Mouse (Mus musculus): Measurements from ENCODE around the gene Slx1b. TPM values are rescaled to one million over a fixed set of nuclear protein-coding genes. Genes with fewer than 3 reads are reported as not detected.

Slx1b gene
- polyA plus RNA-seq, 1 experiment from 2014 or later = 10.4 TPM

DNA sequence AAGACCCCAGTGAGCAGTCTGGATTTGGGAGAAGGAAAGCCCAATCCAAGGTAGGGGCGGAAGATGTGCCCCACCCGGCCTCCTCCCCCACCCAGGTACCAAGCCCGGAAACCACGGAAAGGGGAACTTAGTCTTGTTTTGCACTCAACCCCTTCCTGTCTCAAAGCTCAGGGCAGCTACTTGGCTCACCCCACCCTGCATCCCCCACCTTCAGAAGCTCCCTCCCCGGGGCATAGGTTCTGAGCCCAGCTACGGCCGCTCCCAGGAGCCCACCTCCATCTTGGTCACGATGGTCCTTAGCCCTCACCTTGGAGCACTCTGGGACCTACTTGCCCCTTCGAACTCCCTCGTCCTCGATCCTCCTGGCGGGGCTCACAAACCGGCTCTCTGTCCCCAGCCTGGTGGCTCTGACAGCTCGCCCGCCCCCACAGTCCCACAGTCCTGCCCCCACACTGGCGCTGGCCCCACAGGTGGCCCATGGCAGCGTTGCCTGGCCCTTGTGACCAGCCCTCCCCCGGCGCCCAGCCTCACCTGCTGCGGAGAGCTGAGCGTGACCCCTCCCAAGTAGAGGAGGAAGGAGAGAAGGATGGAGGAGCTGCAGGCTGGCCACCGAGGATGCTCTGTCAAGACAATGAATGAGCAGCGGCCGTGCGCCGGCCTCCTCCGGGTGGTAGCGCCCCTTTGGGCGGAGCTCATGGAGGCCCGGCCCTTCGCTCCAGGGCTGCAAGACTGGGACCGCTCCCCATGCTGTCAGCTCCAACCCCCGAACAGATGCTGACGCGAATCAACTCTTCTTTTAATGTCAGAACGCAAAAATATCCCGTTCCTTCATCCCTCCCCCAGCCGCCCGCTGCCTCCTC is 8.8 kb upstream of the Slx1b start:
- Histone ChIP-seq H3K4me2 (replicated peaks; ENCODE audit: low read depth, low read length) (peak overlapping the region; percentile 54), H3K27me3 (replicated peaks; ENCODE audit: insufficient read depth, low read length) (0 out of 2 replicates have a peak, but pooled peaks cover 12% of the 10 kb centered on the region), H3K4me3 (ENCODE audit: low read depth, low read length) (peak overlapping the region; percentile 28), H3K9ac (replicated peaks; ENCODE audit: low read depth) (0 out of 2 replicates have a peak overlapping the region, but pooled peaks have one; percentile 8), H3K9me3 (ENCODE audit: low read length) (no peaks in the 10 kb centered on the region), H3K4me1 (ENCODE audit: insufficient read depth, low read depth, low read length) (peaks cover 4% of the 10 kb centered on the region), H3K36me3 (ENCODE audit: insufficient read depth, low read length) (no peaks in the 10 kb centered on the region), H3K27ac (ENCODE audit: low read length) (no peak overlapping the region)
- peak; percentile 79 for ATAC-seq
- no peak for TF ChIP-seq EP300 (IDR thresholded peaks at IDR 0.05)
- 0 out of 2 replicates have a peak, but pooled peaks have one; percentile 25 for TF ChIP-seq CTCF (IDR thresholded peaks at IDR 0.05)
- WGBS = 5% methylated on average over 38 of the region's 39 CpGs
- DNase-seq (ENCODE audit: low spot score) = peak; percentile 71

DNA sequence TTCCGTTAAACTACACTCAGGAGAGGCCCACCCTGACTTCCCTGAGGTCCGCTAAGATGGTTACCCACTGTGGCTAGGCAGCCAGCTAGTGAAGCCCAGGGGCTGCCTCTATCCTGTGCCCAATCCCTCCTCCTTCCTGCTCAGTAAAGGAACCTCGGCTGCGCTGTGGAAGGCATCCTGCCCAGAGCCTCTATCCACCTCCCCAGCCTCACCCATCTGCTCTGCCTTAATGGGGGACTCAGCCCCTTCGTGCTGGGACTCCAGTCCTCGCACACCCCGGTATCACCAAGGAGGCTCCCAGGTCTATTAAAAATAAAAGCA is 8.1 kb upstream of the Slx1b start:
- Histone ChIP-seq H3K27ac (ENCODE audit: low read length) (no peak overlapping the region), H3K27me3 (replicated peaks; ENCODE audit: insufficient read depth, low read length) (0 out of 2 replicates have a peak, but pooled peaks cover 12% of the 10 kb centered on the region), H3K9me3 (ENCODE audit: low read length) (no peaks in the 10 kb centered on the region), H3K4me1 (ENCODE audit: insufficient read depth, low read depth, low read length) (peaks cover 4% of the 10 kb centered on the region), H3K4me2 (replicated peaks; ENCODE audit: low read depth, low read length) (peak overlapping the region; percentile 54; the same call in 1 of the 2 replicates), H3K4me3 (ENCODE audit: low read depth, low read length) (peak overlapping the region; percentile 8; the same call in 1 of the 2 replicates), H3K9ac (replicated peaks; ENCODE audit: low read depth) (no peak overlapping the region), H3K36me3 (ENCODE audit: insufficient read depth, low read length) (no peaks in the 10 kb centered on the region)
- 22% methylated on average over 7 of the region's 7 CpGs for WGBS
- TF ChIP-seq EP300 (IDR thresholded peaks at IDR 0.05) (no peak), CTCF (IDR thresholded peaks at IDR 0.05) (no peak)
- no peak for ATAC-seq
- DNase-seq (ENCODE audit: low spot score) = no peak

DNA sequence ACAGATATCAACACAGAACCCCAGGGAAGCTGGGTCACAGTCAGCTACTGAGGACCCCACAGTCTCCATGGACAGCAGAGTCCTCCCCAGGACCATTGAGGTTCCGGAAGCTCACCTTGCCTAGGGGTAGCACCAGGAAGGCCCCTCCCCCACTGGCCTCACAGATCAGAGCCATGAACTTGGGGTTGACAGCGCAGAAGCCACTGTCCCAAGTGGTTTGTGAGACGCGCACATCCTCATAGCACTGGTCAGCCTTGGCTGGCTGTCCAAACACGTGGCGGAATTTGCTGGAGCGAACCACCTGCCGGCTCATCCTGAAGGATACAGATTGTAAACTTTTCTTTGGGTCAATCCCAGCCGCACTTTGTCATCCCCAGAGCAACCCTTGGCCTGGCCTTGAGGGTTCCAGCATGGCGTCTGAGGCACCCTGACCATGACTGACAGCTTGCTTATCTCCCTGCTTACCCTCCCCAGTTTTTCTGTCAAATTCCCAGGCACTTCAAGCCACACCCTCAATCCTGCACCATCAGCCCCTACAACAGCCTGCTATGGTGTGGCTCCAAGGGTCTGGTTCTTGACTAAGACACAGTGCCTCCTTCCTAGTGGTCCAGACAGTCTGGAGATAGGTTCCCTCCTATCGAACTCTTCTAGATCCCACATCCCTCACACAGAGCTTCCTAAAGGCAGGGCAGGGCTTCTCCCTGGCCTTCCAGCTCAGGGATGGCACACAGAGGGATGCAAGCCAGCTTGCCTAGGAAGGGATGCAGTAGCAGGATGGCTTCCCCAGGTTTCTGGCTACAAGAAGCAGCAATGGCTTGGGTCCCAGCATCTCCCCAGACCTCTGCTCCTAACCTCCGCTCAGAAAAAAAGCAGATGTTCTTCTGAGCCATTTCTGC is 7.5 kb upstream of the Slx1b start:
- H3K27me3 ChIP-seq (replicated peaks; ENCODE audit: insufficient read depth, low read length) = 0 out of 2 replicates have a peak, but pooled peaks cover 12% of the 10 kb centered on the region
- H3K9ac ChIP-seq (replicated peaks; ENCODE audit: low read depth) = no peak overlapping the region
- H3K4me1 ChIP-seq (ENCODE audit: insufficient read depth, low read depth, low read length) = peaks cover 4% of the 10 kb centered on the region
- 64% methylated on average over 12 of the region's 12 CpGs for whole genome bisulfite sequencing
- H3K36me3 ChIP-seq (ENCODE audit: insufficient read depth, low read length) = no peaks in the 10 kb centered on the region
- TF ChIP-seq EP300 (IDR thresholded peaks at IDR 0.05) (no peak), CTCF (IDR thresholded peaks at IDR 0.05) (no peak)
- H3K9me3 ChIP-seq (ENCODE audit: low read length) = no peaks in the 10 kb centered on the region
- H3K4me2 ChIP-seq (replicated peaks; ENCODE audit: low read depth, low read length) = peak overlapping the region; percentile 19
- ATAC-seq = no peak
- H3K4me3 ChIP-seq (ENCODE audit: low read depth, low read length) = peak overlapping the region; percentile 8
- no peak for DNase-seq (ENCODE audit: low spot score)
- H3K27ac ChIP-seq (ENCODE audit: low read length) = no peak overlapping the region

DNA sequence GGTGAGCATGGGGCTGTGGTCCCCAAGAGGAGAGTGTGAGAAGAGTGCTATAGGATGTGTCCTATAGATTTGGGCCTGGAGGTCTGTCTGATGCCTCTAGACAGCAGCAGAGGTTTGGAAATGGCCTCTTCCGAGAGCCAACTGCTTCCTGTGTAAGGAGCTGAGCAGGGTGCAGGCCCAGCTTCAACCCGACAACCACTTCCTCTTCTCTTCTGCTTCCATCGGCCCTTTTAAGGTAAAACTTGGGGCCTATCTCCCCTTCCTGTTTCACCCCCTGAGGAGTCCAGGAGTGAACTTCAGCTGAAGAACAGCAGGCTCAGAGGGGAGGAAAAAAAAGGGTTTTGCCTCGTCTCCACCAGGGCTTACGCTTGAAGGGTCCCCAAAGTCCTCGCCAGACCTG is 6.8 kb upstream of the Slx1b start:
- no peak overlapping the region for H3K4me3 ChIP-seq (ENCODE audit: low read depth, low read length)
- no peak overlapping the region for H3K27ac ChIP-seq (ENCODE audit: low read length)
- ATAC-seq (no peak), DNase-seq (ENCODE audit: low spot score) (peak; percentile 40)
- peaks cover 4% of the 10 kb centered on the region for H3K4me1 ChIP-seq (ENCODE audit: insufficient read depth, low read depth, low read length)
- no peak for TF ChIP-seq CTCF (IDR thresholded peaks at IDR 0.05)
- no peak for TF ChIP-seq EP300 (IDR thresholded peaks at IDR 0.05)
- WGBS = 58% methylated on average over 6 of the region's 6 CpGs
- no peaks in the 10 kb centered on the region for H3K36me3 ChIP-seq (ENCODE audit: insufficient read depth, low read length)
- 0 out of 2 replicates have a peak, but pooled peaks cover 12% of the 10 kb centered on the region for H3K27me3 ChIP-seq (replicated peaks; ENCODE audit: insufficient read depth, low read length)
- no peak overlapping the region for H3K4me2 ChIP-seq (replicated peaks; ENCODE audit: low read depth, low read length)
- H3K9ac ChIP-seq (replicated peaks; ENCODE audit: low read depth) = no peak overlapping the region
- no peaks in the 10 kb centered on the region for H3K9me3 ChIP-seq (ENCODE audit: low read length)

DNA sequence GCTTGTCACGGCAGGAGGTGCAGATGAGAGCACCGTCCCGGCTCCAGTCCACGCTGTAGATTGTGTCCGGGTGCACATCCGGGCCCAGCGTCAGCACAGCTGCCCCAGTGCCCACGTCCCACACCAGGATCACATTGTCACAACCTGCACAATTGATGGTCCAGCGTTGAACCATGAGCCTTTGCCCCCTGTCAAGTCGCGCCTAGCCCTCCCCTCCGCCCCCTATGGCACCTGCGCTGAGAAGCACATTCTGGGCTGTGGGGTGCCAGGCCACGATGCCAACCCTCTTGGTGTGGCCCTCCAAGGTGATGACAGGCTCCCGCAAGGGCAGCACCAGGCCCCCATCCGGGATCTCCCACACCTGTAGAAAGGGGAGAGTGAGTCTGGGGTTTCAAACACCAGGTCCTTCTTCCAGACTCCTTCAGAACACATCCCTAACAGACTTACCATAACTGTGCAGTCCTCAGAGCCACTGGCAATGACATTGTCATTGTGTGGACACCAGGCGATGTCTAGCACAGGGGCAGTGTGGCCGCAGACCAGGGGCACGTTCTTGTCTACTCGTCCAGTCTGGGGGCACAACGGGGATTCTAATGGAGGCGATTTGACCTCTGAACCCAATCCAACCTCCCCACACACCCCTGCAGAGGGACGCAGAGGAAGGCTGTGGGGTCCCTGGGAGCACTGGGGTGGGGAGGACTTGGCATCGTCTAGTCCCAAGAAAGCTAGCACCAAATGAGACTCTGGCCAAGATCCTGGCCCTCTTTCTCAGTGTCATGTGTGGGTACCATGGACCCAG is 6.2 kb upstream of the Slx1b start:
- H3K9ac ChIP-seq (replicated peaks; ENCODE audit: low read depth) = no peak overlapping the region
- no peaks in the 10 kb centered on the region for H3K36me3 ChIP-seq (ENCODE audit: insufficient read depth, low read length)
- TF ChIP-seq EP300 (IDR thresholded peaks at IDR 0.05) (no peak), CTCF (IDR thresholded peaks at IDR 0.05) (no peak)
- H3K27me3 ChIP-seq (replicated peaks; ENCODE audit: insufficient read depth, low read length) = 0 out of 2 replicates have a peak, but pooled peaks cover 12% of the 10 kb centered on the region
- H3K4me1 ChIP-seq (ENCODE audit: insufficient read depth, low read depth, low read length) = peaks cover 6% of the 10 kb centered on the region
- H3K4me3 ChIP-seq (ENCODE audit: low read depth, low read length) = no peak overlapping the region
- DNase-seq (ENCODE audit: low spot score) (no peak), ATAC-seq (no peak)
- 52% methylated on average over 24 of the region's 24 CpGs for WGBS
- peak overlapping the region; percentile 29 for H3K4me2 ChIP-seq (replicated peaks; ENCODE audit: low read depth, low read length)
- H3K9me3 ChIP-seq (ENCODE audit: low read length) = no peaks in the 10 kb centered on the region
- no peak overlapping the region for H3K27ac ChIP-seq (ENCODE audit: low read length)
